Mouse (Mus musculus): ENCODE measurements around the gene Snph. TPM values are rescaled to one million over a fixed set of nuclear protein-coding genes. Genes with fewer than 3 reads are reported as not detected.

Snph gene
- polyA plus RNA-seq, 1 experiment, result 0.42 TPM

DNA sequence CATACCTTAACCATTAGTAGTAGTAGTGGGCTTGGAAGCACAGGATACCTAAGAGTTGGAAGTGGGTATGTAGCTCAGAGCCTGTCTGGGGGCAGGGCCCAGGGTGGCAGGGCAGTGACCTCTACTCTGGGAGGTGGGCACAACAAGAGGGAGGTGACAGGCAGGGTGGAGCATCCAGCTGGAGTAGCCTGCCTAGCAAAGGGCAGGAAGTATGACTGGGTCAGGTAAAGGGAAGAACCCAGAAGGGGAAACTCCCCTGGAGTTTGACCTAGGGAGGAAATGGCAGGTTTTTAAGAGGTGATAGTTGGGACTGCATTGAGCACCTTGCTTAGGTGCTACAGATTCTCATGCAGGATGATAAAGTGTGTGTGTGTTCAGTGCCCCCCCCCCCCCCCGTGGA lies 51.4 kb downstream of the Snph start:
- no peak for TF ChIP-seq CTCF (IDR thresholded peaks at IDR 0.05; ENCODE audit: control insufficient read depth, insufficient read depth, low read length)
- TF ChIP-seq POLR2A (IDR thresholded peaks at IDR 0.05; ENCODE audit: borderline replicate concordance, control insufficient read depth, low read depth, low read length), result no peak
- H3K4me3 ChIP-seq (replicated peaks; ENCODE audit: control insufficient read depth, low read depth, low read length), result no peak overlapping the region
- 45% methylated on average over 1 of the region's 1 CpGs for WGBS

DNA sequence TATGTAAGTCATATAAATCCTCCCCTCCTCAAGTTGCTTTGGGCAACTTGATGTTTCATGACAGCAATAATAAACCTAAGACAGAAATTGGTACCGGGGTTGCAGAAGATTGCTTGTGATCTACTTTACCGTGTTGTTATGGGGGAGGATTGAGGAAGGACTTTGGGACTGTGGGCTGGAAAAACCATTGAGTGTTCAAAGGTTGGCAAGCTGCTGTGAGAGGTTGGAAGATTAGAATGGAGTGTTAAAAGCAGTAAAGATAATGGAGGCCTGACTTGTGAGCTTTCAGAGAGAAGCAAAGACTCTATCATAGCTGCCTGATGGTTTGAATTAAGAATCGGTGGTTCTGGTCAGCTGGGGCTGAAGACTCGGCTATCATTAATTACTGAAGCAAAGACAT lies 53.2 kb downstream of the Snph start:
- H3K4me1 ChIP-seq (ENCODE audit: control insufficient read depth, insufficient read depth, low read length), result no peaks in the 10 kb centered on the region
- no peak overlapping the region for H3K4me3 ChIP-seq (replicated peaks; ENCODE audit: control insufficient read depth, low read depth, low read length)
- H3K27ac ChIP-seq (ENCODE audit: control insufficient read depth, insufficient read depth, low read depth, low read length, poor library complexity), result no peak overlapping the region
- 75% methylated on average over 4 of the region's 4 CpGs for WGBS
- no peak for TF ChIP-seq CTCF (IDR thresholded peaks at IDR 0.05; ENCODE audit: control insufficient read depth, insufficient read depth, low read length)
- TF ChIP-seq POLR2A (IDR thresholded peaks at IDR 0.05; ENCODE audit: borderline replicate concordance, control insufficient read depth, low read depth, low read length), result no peak

More for the DNA sequence above, 51.4 kb downstream of the Snph start:
- H3K4me1 ChIP-seq (ENCODE audit: control insufficient read depth, insufficient read depth, low read length), result no peaks in the 10 kb centered on the region
- H3K27ac ChIP-seq (ENCODE audit: control insufficient read depth, insufficient read depth, low read depth, low read length, poor library complexity), result no peak overlapping the region

DNA sequence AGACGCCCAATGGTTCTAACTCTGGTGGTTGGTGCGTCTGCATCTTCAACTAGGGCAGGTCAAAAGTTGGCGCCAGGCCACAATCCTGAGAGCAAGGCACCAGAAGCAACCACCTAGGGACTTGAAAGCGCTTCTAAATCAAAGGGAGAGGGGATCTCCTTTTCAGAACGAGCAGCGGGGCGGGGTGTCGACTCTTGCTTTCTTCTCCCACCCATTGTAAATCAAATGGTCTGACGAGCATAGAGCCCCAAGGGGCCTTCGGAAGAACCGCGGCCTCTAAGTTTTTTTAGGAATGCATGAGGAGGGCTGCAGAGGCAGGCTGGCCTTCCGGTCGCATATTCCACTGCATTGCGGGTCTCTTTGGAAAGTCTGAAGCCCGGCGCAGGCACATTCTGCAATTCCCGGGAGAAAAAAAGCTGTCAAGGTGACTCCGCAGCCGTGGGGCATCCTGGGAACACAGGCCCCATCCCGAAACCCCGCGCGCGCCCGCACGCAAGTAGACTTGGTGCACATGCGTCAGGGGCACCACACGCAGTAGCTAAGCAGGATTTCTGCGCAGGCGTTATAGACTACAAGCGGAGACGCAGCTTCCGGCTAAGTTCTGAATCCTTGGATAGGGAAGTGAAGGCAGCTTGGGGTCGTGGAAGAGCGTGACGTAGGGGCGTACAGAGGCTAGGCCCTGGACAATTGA lies 56.5 kb downstream of the Snph start:
- Histone ChIP-seq H3K4me3 (replicated peaks; ENCODE audit: control insufficient read depth, low read depth, low read length) (peak overlapping the region; percentile 70), H3K4me1 (ENCODE audit: control insufficient read depth, insufficient read depth, low read length) (no peaks in the 10 kb centered on the region), H3K27ac (ENCODE audit: control insufficient read depth, insufficient read depth, low read depth, low read length, poor library complexity) (no peak overlapping the region)
- no peak for TF ChIP-seq POLR2A (IDR thresholded peaks at IDR 0.05; ENCODE audit: borderline replicate concordance, control insufficient read depth, low read depth, low read length)
- TF ChIP-seq CTCF (IDR thresholded peaks at IDR 0.05; ENCODE audit: control insufficient read depth, insufficient read depth, low read length), result no peak
- 1% methylated on average over 38 of the region's 38 CpGs for WGBS

DNA sequence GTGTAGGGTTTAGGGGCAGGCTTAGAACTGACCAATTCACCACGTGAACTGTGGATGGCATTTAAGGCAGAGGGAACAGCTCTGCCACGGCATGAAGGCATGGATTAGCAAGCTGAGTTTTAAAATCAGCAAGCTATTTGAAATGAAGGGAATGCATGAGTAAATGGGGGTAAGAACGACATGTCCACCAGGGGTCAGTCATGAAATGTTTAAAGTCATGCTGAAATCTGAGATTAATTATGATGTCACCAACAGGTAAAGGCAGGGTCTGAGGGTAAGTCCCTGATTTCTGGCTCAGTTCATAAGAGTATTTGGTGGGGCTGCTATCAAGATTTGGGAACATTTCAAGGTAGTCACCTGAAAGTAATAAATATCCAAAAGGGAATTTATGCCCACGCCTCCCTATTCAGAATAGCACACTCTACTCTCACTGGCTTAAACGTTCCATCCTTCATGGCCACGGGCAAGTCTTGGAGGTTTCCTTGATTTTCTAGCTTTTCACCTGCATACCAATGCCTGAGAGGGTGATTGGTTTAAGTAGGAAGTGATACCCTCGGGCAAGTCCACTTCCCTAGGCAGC lies 57.2 kb downstream of the Snph start:
- Histone ChIP-seq H3K4me1 (ENCODE audit: control insufficient read depth, insufficient read depth, low read length) (no peaks in the 10 kb centered on the region), H3K27ac (ENCODE audit: control insufficient read depth, insufficient read depth, low read depth, low read length, poor library complexity) (no peak overlapping the region), H3K4me3 (replicated peaks; ENCODE audit: control insufficient read depth, low read depth, low read length) (peak overlapping the region; percentile 36)
- TF ChIP-seq CTCF (IDR thresholded peaks at IDR 0.05; ENCODE audit: control insufficient read depth, insufficient read depth, low read length) (no peak), POLR2A (IDR thresholded peaks at IDR 0.05; ENCODE audit: borderline replicate concordance, control insufficient read depth, low read depth, low read length) (no peak)
- WGBS, result 18% methylated on average over 7 of the region's 7 CpGs

DNA sequence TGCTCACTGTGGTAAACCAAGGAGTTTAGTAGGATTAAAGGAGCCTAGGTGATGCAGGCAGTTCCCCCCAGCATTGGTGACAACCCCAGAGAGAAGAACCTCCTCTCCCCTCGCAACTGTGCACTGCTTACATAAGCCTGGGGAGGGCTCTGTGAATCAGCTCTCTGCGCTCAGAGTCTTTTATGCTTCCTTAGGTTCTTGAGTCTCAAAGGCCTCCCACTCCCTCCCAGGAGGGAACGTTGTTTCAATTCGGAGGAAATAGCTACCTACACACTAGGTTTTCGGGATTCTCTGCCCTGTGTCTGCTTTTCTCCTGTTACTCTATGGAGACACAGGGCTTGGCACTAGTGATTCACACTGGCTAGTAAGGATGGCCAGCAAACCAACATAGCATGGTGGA lies 57.8 kb downstream of the Snph start:
- H3K4me3 ChIP-seq (replicated peaks; ENCODE audit: control insufficient read depth, low read depth, low read length), result no peak overlapping the region
- TF ChIP-seq POLR2A (IDR thresholded peaks at IDR 0.05; ENCODE audit: borderline replicate concordance, control insufficient read depth, low read depth, low read length) (no peak), CTCF (IDR thresholded peaks at IDR 0.05; ENCODE audit: control insufficient read depth, insufficient read depth, low read length) (no peak)
- no peaks in the 10 kb centered on the region for H3K4me1 ChIP-seq (ENCODE audit: control insufficient read depth, insufficient read depth, low read length)
- WGBS, result 73% methylated on average over 5 of the region's 5 CpGs
- no peak overlapping the region for H3K27ac ChIP-seq (ENCODE audit: control insufficient read depth, insufficient read depth, low read depth, low read length, poor library complexity)

DNA sequence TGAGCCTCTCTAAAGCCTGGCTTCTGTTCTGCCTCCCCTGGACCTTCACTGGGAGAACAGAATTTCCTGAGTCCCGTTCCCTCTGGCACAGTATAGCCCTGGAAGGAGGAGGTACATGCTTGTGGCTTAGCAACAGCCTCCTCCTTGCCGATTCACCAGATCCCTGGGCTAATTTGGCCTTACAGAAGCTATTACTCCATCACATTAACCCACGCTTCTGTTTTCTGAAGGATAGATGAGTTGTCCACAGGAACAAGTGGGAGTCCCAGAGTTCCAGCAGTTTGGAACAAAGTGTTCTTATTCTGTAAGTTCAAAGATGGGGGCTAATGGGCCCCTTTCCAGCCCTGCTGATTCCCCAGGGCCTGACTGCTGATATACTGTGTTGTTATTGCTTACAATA lies 58.7 kb downstream of the Snph start:
- 75% methylated on average over 3 of the region's 3 CpGs for WGBS
- Histone ChIP-seq H3K4me3 (replicated peaks; ENCODE audit: control insufficient read depth, low read depth, low read length) (no peak overlapping the region), H3K27ac (ENCODE audit: control insufficient read depth, insufficient read depth, low read depth, low read length, poor library complexity) (no peak overlapping the region), H3K4me1 (ENCODE audit: control insufficient read depth, insufficient read depth, low read length) (no peaks in the 10 kb centered on the region)
- TF ChIP-seq POLR2A (IDR thresholded peaks at IDR 0.05; ENCODE audit: borderline replicate concordance, control insufficient read depth, low read depth, low read length) (no peak), CTCF (IDR thresholded peaks at IDR 0.05; ENCODE audit: control insufficient read depth, insufficient read depth, low read length) (no peak)

DNA sequence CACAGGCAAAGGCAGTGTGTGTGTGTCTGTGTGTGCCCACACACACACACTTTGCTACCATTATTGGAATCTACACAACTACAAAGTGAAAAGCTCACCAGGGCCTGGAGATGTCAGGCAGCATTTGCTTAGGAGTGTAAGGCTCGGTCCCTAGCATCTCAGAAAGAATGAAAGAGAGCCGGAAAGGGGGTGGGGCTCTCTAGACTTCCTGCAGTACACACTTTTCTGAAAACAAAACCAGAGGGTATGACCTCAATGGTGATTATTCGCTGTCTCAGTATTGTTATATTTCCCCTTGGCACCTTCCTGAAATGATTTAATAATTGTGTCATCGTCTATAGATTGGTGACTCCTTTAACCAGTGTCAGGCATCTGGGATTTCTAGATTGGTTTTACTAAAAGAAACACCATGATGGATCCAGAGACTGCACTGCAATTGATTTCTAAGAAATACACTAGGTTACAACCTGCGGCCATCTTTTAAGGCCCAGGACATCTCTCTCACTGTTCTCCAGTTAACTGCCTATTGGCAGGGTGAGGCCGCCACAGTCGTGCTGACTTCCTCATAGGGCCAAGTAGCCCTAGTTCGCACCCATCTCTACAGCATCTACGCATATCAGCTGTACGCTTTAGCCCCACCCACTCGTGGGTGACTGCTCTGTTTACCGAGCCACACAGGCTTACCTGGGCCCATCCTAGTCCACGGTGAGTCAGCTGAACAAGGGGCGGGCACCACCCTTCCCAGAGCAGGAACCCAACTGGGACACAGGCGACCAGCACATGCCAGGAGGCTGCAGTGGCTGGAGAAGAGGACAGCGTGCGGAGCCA lies 60.3 kb downstream of the Snph start, which contains the start of gene Sdcbp2:
Sdcbp2 (plus strand) TSS at position 750 of the 828 bp plus-strand sequence.
- Histone ChIP-seq H3K4me3 (replicated peaks; ENCODE audit: control insufficient read depth, low read depth, low read length) (no peak within 1 kb of the TSS), H3K4me1 (ENCODE audit: control insufficient read depth, insufficient read depth, low read length) (no peaks in the 10 kb centered on the region), H3K27ac (ENCODE audit: control insufficient read depth, insufficient read depth, low read depth, low read length, poor library complexity) (peak within 1 kb of the TSS; percentile 22; the same call in 1 of the 2 replicates)
- TF ChIP-seq CTCF (IDR thresholded peaks at IDR 0.05; ENCODE audit: control insufficient read depth, insufficient read depth, low read length), result no peak
- no peak for TF ChIP-seq POLR2A (IDR thresholded peaks at IDR 0.05; ENCODE audit: borderline replicate concordance, control insufficient read depth, low read depth, low read length)
- 60% methylated on average over 17 of the region's 17 CpGs for WGBS

DNA sequence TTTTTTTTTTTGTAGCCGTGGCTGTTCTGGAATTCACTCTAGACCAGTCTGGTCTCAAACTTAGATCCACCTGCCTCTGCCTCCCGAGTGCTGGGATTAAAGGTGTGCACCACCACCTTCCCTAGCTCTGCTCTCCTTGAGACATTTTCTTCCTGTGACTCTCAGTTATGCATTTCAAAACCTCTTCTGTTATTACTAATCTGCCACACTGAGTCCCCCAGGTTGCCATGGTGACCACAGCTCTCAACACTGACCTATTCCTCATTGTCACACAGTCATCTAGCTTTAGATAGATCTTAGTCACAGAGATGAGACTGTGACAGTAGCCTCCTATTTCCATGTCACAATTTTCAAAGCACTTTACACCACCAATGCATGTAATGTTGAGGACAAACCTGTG lies 62.9 kb downstream of the Snph start:
- TF ChIP-seq CTCF (IDR thresholded peaks at IDR 0.05; ENCODE audit: control insufficient read depth, insufficient read depth, low read length) (no peak), POLR2A (IDR thresholded peaks at IDR 0.05; ENCODE audit: borderline replicate concordance, control insufficient read depth, low read depth, low read length) (no peak)
- 63% methylated on average over 2 of the region's 2 CpGs for WGBS

More for the DNA sequence above, 62.9 kb downstream of the Snph start:
- Histone ChIP-seq H3K27ac (ENCODE audit: control insufficient read depth, insufficient read depth, low read depth, low read length, poor library complexity) (no peak overlapping the region), H3K4me3 (replicated peaks; ENCODE audit: control insufficient read depth, low read depth, low read length) (no peak overlapping the region), H3K4me1 (ENCODE audit: control insufficient read depth, insufficient read depth, low read length) (no peaks in the 10 kb centered on the region)
